Mouse (Mus musculus) stomach, embryonic 16.5 days (tissue): ENCODE results near the gene Col4a4. TPM values are rescaled to one million over a fixed set of nuclear protein-coding genes. Genes with fewer than 3 reads are reported as not detected.
A peak's percentile ranks its signal among the peaks of the same experiment; 100 is the strongest.

Experiments used
- ATAC-seq: fragments of 200-750 bp; cut with Nextera tagmentation; 2 replicates; pipeline ENCODE4 v1.8.0; 2017; ENCODE audit warnings: moderate number of reproducible peaks, moderate TSS enrichment; ENCODE audit not compliant: insufficient read depth, low FRiP score
- H3K27ac ChIP-seq: fragments of 300-500 bp; sonication (generic); 2 replicates; pipeline ENCODE4 v1.5.1; 2014; ENCODE audit warnings: low read length
- H3K27me3 ChIP-seq: fragments of 300-500 bp; sonication (generic); 2 replicates; pipeline ENCODE4 v1.6.1; 2014; ENCODE audit warnings: low read length, control low read depth, mixed read lengths; ENCODE audit not compliant: control insufficient read depth, insufficient read depth
- H3K36me3 ChIP-seq: fragments of 300-500 bp; sonication (generic); 2 replicates; pipeline ENCODE4 v1.6.1; 2014; ENCODE audit warnings: low read length; ENCODE audit not compliant: control insufficient read depth, insufficient read depth
- H3K4me1 ChIP-seq: fragments of 300-500 bp; sonication (generic); 2 replicates; pipeline ENCODE4 v1.6.1; 2014; ENCODE audit warnings: low read length, control low read depth, mixed read lengths; ENCODE audit not compliant: control insufficient read depth, insufficient read depth
- H3K4me2 ChIP-seq: fragments of 300-500 bp; sonication (generic); 2 replicates; pipeline ENCODE4 v1.6.1; 2014; ENCODE audit warnings: low read depth, low read length, mixed read lengths
- H3K4me3 ChIP-seq: fragments of 300-500 bp; sonication (generic); replicated peaks from 2 replicates; pipeline ENCODE4 v1.5.1; 2014; ENCODE audit warnings: mild to moderate bottlenecking, low read length
- H3K9ac ChIP-seq: fragments of 300-500 bp; sonication (generic); 2 replicates; pipeline ENCODE4 v1.6.1; 2014; ENCODE audit warnings: low read length
- H3K9me3 ChIP-seq: fragments of 300-500 bp; sonication (generic); replicated peaks from 2 replicates; pipeline ENCODE4 v1.6.1; 2016; ENCODE audit warnings: low read length, control low read depth; ENCODE audit not compliant: control insufficient read depth
- WGBS: fragments of 180-500 bp; shearing (Covaris S2); extraction: QIAGEN DNeasy Blood & Tissue Kit; methylation state at CpG from one replicate; pipeline ENCODE4 v1.1.7; 2014; 5-methylcytosine and 5-hydroxymethylcytosine counted together
- polyA plus RNA-seq: library from polyadenylated mRNA; unstranded; fragments of >200 nt; fragmentation: Nextera tagmentation; extraction: Ambion mirVana; gene quantifications from 2 replicates; pipeline ENCODE4 v1.2.1, GENCODE M21; 2015

Gene Col4a4
- polyA plus RNA-seq, 1 experiment from 2014 or later = 0.61 TPM

DNA sequence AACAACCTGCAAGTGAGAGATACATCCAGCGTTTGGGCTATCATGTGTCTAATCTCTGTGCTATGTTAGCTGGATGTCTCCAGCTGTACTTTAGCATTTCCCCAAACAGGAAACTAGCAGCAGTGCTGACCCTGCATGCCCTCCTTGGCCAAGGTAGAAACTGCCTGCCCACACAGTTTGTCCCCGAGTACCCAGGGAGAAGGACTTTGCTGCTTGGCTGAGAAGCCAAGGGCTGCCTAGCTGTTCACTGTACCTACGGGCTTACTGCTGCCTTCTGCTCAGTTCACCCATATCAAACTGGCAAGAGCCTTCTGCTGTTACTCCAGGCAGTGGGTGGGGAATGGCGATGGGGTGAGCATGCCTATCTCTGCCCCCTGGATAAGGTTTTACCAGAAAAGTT lies 3.6 kb upstream of the Col4a4 start:
- Histone ChIP-seq H3K4me3 (no peak overlapping the region), H3K27ac (no peak overlapping the region), H3K9ac (no peak overlapping the region), H3K4me1 (peaks cover 3% of the 10 kb centered on the region; the same call in 1 of the 2 replicates), H3K27me3 (no peaks in the 10 kb centered on the region), H3K36me3 (no peaks in the 10 kb centered on the region), H3K9me3 (no peaks in the 10 kb centered on the region), H3K4me2 (no peak overlapping the region)
- ATAC-seq = no peak
- 55% methylated on average over 4 of the region's 4 CpGs for WGBS

DNA sequence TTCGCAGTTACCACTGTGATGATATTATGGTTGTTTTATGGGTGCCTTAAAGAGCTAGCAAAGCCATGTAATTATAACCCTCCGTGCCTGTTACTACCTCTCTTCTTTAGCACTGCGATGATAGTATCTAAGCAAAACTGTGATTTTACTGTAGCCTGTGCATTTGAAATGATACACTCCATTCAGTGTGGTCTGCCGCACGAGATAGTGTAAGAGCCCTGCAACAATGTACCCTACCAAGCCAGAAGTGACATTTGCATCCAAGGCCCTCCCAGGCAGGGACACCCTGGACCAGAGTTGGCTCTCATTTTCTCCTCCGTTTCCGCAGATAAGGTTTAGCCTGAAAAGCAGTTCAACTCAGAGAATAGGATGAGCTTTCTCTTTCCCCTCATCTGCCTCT lies 668 bp downstream of the Col4a4 start:
- no peak overlapping the region for H3K4me3 ChIP-seq
- 79% methylated on average over 7 of the region's 7 CpGs for WGBS
- peaks cover 3% of the 10 kb centered on the region; the same call in 1 of the 2 replicates for H3K4me1 ChIP-seq
- no peaks in the 10 kb centered on the region for H3K9me3 ChIP-seq
- H3K27me3 ChIP-seq = no peaks in the 10 kb centered on the region
- no peak overlapping the region for H3K27ac ChIP-seq
- H3K4me2 ChIP-seq = peak overlapping the region; percentile 72; the same call in 1 of the 2 replicates
- ATAC-seq = no peak
- H3K36me3 ChIP-seq = no peaks in the 10 kb centered on the region
- H3K9ac ChIP-seq = no peak overlapping the region

DNA sequence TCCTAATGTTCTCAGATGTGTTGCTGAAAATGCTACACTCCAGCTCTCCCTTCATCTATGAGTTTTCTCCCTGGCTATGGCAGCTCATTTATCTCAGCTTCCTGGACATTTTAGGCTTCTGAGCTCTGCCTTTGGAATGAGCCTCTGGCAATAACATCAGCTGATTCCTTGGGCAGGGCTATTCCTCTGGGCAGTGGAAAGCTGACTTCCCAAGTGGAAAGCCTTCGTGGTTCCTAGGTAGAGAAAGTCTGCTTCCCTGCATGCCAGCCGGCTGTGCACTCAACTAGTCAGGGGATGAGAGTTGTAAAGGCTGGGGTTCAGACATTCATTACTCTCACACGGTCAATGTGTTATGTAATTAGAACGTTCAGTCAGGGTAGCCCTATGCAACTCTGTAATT lies 8.3 kb downstream of the Col4a4 start:
- no peaks in the 10 kb centered on the region for H3K9me3 ChIP-seq
- H3K4me2 ChIP-seq = no peak overlapping the region
- no peak for ATAC-seq
- H3K4me3 ChIP-seq = no peak overlapping the region
- no peak overlapping the region for H3K9ac ChIP-seq
- H3K27ac ChIP-seq = no peak overlapping the region
- H3K4me1 ChIP-seq = no peaks in the 10 kb centered on the region
- no peaks in the 10 kb centered on the region for H3K27me3 ChIP-seq
- H3K36me3 ChIP-seq = no peaks in the 10 kb centered on the region
- 63% methylated on average over 4 of the region's 4 CpGs for WGBS

DNA sequence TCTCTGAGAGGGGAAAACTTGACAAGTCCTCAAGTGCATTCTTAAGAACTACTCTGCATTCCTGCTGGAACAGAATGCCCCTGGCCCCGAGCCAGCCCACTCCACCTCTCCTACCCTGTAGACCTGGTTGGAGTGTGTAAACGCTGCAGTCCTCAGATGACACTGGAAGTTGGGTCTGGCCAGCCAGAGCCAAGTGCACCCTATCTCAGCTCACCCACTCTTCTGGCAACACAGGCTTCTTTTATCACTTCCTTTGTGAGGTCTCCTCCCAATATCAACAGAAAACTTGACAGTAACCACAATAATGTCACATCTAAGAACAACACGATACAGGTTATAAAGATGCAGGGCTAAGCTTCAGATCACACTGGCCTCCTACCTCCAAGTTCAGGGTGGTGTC lies 8.7 kb downstream of the Col4a4 start:
- no peak overlapping the region for H3K9ac ChIP-seq
- H3K36me3 ChIP-seq = no peaks in the 10 kb centered on the region
- H3K4me1 ChIP-seq = no peaks in the 10 kb centered on the region
- 46% methylated on average over 3 of the region's 3 CpGs for WGBS
- H3K9me3 ChIP-seq = no peaks in the 10 kb centered on the region
- ATAC-seq = no peak
- no peak overlapping the region for H3K4me3 ChIP-seq
- no peak overlapping the region for H3K4me2 ChIP-seq
- no peaks in the 10 kb centered on the region for H3K27me3 ChIP-seq
- no peak overlapping the region for H3K27ac ChIP-seq

DNA sequence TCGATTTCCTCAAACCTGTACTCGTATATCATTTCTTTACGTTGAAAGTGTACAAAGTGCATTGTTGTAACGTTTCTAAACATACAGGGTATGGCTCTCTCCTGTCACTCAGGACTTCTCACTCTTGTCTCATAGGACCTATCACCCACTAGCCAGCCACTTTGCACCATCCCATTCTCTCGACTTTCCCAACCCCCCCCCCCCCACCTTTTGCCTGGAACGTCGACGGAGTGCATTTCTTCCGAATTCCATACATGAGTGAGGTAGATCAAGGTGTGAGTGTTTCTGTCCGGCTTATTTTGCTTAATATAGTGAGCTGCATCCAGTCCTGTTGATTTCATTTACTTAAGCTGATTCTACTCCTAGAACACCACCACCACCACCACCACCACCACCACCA lies 9.3 kb downstream of the Col4a4 start:
- 86% methylated on average over 10 of the region's 10 CpGs for WGBS
- Histone ChIP-seq H3K27me3 (no peaks in the 10 kb centered on the region), H3K36me3 (no peaks in the 10 kb centered on the region), H3K4me2 (no peak overlapping the region), H3K4me1 (no peaks in the 10 kb centered on the region), H3K4me3 (no peak overlapping the region), H3K9ac (no peak overlapping the region), H3K27ac (no peak overlapping the region), H3K9me3 (no peaks in the 10 kb centered on the region)
- no peak for ATAC-seq

DNA sequence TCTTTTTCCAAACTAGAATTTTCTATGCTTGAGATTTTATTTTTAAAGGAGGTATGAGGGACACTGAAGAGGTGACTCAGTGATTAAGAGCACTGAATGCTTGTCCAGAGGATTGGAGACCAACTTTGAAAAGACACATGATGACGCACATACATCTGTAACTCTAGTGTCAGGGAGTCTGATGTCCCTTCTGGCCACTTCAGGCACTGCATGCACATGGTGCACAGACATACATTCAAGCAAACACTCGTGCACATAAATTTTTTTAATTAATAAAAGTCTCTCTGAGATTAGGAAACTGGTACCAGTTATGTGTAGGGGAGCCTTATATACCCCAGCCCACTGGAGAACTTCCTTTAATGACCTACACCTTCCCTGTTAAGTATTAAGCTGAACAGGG lies 10.5 kb downstream of the Col4a4 start:
- ATAC-seq = no peak
- WGBS = 79% methylated on average over 2 of the region's 2 CpGs
- Histone ChIP-seq H3K4me2 (no peak overlapping the region), H3K9ac (no peak overlapping the region), H3K9me3 (no peaks in the 10 kb centered on the region), H3K27me3 (no peaks in the 10 kb centered on the region), H3K4me1 (no peaks in the 10 kb centered on the region), H3K36me3 (no peaks in the 10 kb centered on the region), H3K4me3 (no peak overlapping the region), H3K27ac (no peak overlapping the region)

DNA sequence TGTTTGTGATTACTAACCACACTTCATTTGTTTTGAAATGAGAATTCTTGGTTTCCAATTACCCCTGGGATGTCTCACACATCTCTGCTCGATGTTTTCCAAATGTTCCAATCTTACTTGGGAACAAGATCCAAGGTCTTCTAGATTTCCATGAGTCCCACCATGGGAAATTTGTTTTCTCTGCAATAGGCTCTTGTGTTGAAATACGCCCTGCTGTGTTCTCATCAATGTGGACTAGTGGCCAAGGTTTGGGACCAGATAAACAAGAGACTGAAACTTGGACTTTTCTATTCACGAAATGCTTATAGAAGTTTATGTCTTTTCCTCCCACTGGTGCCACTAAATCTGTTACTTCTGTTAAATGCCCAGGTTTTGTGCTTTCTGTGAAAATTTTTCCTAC lies 11.0 kb downstream of the Col4a4 start:
- no peak overlapping the region for H3K9ac ChIP-seq
- H3K27me3 ChIP-seq = no peaks in the 10 kb centered on the region
- no peak overlapping the region for H3K4me3 ChIP-seq
- 84% methylated on average over 3 of the region's 3 CpGs for WGBS
- H3K36me3 ChIP-seq = no peaks in the 10 kb centered on the region
- H3K9me3 ChIP-seq = no peaks in the 10 kb centered on the region
- H3K4me1 ChIP-seq = no peaks in the 10 kb centered on the region
- ATAC-seq = no peak
- no peak overlapping the region for H3K27ac ChIP-seq
- H3K4me2 ChIP-seq = no peak overlapping the region

DNA sequence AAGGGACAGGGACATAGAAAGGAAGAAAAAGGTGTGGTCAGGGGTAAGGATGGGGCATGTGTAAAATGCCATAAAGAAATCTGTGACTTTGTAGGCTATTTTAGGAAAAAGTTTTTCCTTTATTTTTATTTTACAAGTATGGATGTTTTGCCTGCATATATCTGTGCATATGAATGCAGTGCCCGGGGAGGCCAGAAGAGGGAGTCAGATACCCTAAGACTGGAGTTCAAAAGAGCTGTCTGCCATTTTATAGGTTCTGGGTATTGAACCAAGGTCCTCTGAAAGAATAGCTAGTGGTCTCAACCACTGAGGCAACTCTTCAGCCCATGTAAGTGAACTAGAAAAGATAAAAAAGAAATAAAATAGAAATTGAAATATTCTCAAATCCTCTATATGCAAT lies 14.9 kb downstream of the Col4a4 start:
- H3K4me1 ChIP-seq = no peaks in the 10 kb centered on the region
- no peak for ATAC-seq
- H3K4me3 ChIP-seq = no peak overlapping the region
- no peaks in the 10 kb centered on the region for H3K9me3 ChIP-seq
- WGBS = 64% methylated on average over 1 of the region's 1 CpGs
- no peak overlapping the region for H3K9ac ChIP-seq
- no peak overlapping the region for H3K27ac ChIP-seq
- no peak overlapping the region for H3K4me2 ChIP-seq
- H3K27me3 ChIP-seq = no peaks in the 10 kb centered on the region
- H3K36me3 ChIP-seq = no peaks in the 10 kb centered on the region

DNA sequence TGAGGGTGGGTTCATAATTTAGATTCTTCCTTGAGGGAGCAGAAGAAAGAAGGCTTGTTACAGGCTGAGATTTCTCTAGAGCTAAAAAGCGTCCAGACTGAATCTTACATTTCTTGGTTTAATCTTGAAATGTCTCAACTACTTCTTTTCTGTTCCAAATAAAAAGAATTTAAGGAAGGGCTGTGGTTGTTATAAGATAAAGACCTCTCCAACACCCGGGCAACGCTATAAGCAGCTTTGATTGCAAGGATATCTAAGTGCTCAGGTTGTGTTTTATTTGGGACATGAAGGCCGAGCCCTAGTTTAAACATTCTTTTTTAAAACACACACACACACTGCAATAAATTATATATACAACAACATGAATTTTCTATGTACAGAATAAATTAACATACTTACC lies 17.2 kb downstream of the Col4a4 start:
- ATAC-seq = no peak
- no peak overlapping the region for H3K4me2 ChIP-seq
- no peak overlapping the region for H3K4me3 ChIP-seq
- no peak overlapping the region for H3K27ac ChIP-seq
- no peaks in the 10 kb centered on the region for H3K9me3 ChIP-seq
- no peak overlapping the region for H3K9ac ChIP-seq
- 71% methylated on average over 4 of the region's 4 CpGs for WGBS
- no peaks in the 10 kb centered on the region for H3K36me3 ChIP-seq
- H3K27me3 ChIP-seq = no peaks in the 10 kb centered on the region
- H3K4me1 ChIP-seq = no peaks in the 10 kb centered on the region

DNA sequence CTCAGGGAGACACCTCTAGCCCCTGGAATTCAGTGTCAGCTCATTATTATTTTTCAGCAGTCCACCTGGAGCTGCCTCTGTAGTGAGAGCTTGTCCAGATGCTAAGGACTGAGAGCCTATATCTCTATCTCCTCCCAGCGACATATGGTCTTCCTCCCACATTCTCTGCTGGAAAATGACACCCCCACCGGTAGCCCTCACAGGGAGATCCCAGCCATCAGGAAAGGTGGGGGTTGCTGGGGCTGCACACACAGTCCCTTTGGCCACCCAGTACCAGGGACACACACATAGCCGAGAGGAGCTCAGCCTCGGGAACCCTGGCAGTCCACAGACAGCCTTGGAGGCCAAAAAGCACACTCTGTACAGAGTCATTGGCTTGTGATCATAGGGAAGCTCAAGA lies 26.4 kb downstream of the Col4a4 start:
- H3K9ac ChIP-seq = no peak overlapping the region
- H3K9me3 ChIP-seq = no peaks in the 10 kb centered on the region
- WGBS = 56% methylated on average over 4 of the region's 4 CpGs
- H3K27ac ChIP-seq = no peak overlapping the region
- H3K27me3 ChIP-seq = no peaks in the 10 kb centered on the region
- no peak overlapping the region for H3K4me3 ChIP-seq
- ATAC-seq = peak; percentile 17; the same call in 1 of the 2 replicates
- H3K36me3 ChIP-seq = no peaks in the 10 kb centered on the region
- H3K4me1 ChIP-seq = no peaks in the 10 kb centered on the region
- H3K4me2 ChIP-seq = no peak overlapping the region
